Mouse (Mus musculus) erythroblast, adult 5-6 weeks (primary cell): ENCODE measurements around the gene Rbbp5. TPM values are rescaled to one million over a fixed set of nuclear protein-coding genes. Genes with fewer than 3 reads are reported as not detected.

ENCODE experiments used
- ATAC-seq: replicated peaks from 2 replicates; pipeline ENCODE4 v1.8.0; 2016; ENCODE audit warnings: moderate number of reproducible peaks, mild to moderate bottlenecking, moderate TSS enrichment, inconsistent platforms; ENCODE audit not compliant: poor library complexity, low FRiP score, severe bottlenecking
- total RNA-seq, 2 experiments: library from RNA; stranded (forward) in 1 of 2; stranded (reverse) in 1 of 2; fragments of 150-400 nt in 1 of 2; fragments of 200-764, 138-1000 nt in 1 of 2; gene quantifications; 2 replicates each; pipeline versions ENCODE4 v1.2.3 to v1.2.4; 2015 to 2017; ENCODE audit warnings: low replicate concordance in 2 of 2

Gene Rbbp5
- total RNA-seq, 2 experiments from 2014 or later, result 17.6 to 21.7 TPM

GRCm38 (mm10) chr1:132483234-132483633 lies 6.1 kb downstream of the Rbbp5 start:
- ATAC-seq, result no peak

- no peak for ATAC-seq
Observed at GRCm38 (mm10) chr1:132483759-132484158, 6.6 kb downstream of the Rbbp5 start.

- ATAC-seq, result no peak
Observed at GRCm38 (mm10) chr1:132500535-132500934, 23.4 kb downstream of the Rbbp5 start.

- ATAC-seq, result no peak
Observed at GRCm38 (mm10) chr1:132505155-132505554, 28.0 kb downstream of the Rbbp5 start.

- no peak for ATAC-seq
Observed at GRCm38 (mm10) chr1:132506058-132506457, 28.9 kb downstream of the Rbbp5 start, which contains the start of gene Tmem81. Tmem81 (plus strand) TSS chr1:132506230.

GRCm38 (mm10) chr1:132506656-132507055 lies 29.5 kb downstream of the Rbbp5 start:
- no peak for ATAC-seq

GRCm38 (mm10) chr1:132509771-132510170 lies 32.6 kb downstream of the Rbbp5 start:
- ATAC-seq, result no peak

GRCm38 (mm10) chr1:132511521-132511920 lies 34.4 kb downstream of the Rbbp5 start:
- no peak for ATAC-seq

- no peak for ATAC-seq
Observed at GRCm38 (mm10) chr1:132512106-132512505, 34.9 kb downstream of the Rbbp5 start.

- ATAC-seq, result no peak
Observed at GRCm38 (mm10) chr1:132515339-132515738, 38.2 kb downstream of the Rbbp5 start.

- ATAC-seq, result no peak
Observed at GRCm38 (mm10) chr1:132516776-132517175, 39.6 kb downstream of the Rbbp5 start.

GRCm38 (mm10) chr1:132518621-132519020 lies 41.5 kb downstream of the Rbbp5 start:
- no peak for ATAC-seq

GRCm38 (mm10) chr1:132519734-132520133 lies 42.6 kb downstream of the Rbbp5 start:
- ATAC-seq, result no peak

- ATAC-seq, result no peak
Observed at GRCm38 (mm10) chr1:132520764-132521163, 43.6 kb downstream of the Rbbp5 start.

GRCm38 (mm10) chr1:132523048-132523447 lies 45.9 kb downstream of the Rbbp5 start:
- no peak for ATAC-seq

- ATAC-seq, result peak; percentile 56
Observed at GRCm38 (mm10) chr1:132523920-132524319, 46.8 kb downstream of the Rbbp5 start.

- peak; percentile 53 for ATAC-seq
Observed at GRCm38 (mm10) chr1:132525832-132526231, 48.7 kb downstream of the Rbbp5 start.

GRCm38 (mm10) chr1:132528071-132528470 lies 50.9 kb downstream of the Rbbp5 start:
- ATAC-seq, result no peak

GRCm38 (mm10) chr1:132528647-132529334 lies 51.6 kb downstream of the Rbbp5 start:
- ATAC-seq, result no peak

- no peak for ATAC-seq
Observed at GRCm38 (mm10) chr1:132530631-132531191, 53.5 kb downstream of the Rbbp5 start.

- ATAC-seq, result no peak
Observed at GRCm38 (mm10) chr1:132532521-132532920, 55.4 kb downstream of the Rbbp5 start.

GRCm38 (mm10) chr1:132533840-132534239 lies 56.7 kb downstream of the Rbbp5 start:
- no peak for ATAC-seq
